Mouse (Mus musculus): Measurements from ENCODE around the gene Shbg.

- TF ChIP-seq POLR2A (IDR thresholded peaks at IDR 0.05; ENCODE audit: control insufficient read depth, low read depth, low read length) (no peak), CTCF (IDR thresholded peaks at IDR 0.05; ENCODE audit: control insufficient read depth, insufficient read depth, insufficient replicate concordance, low read depth, low read length) (no peak)
Observed at GRCm38 (mm10) chr11:69645860-69646259, 28.2 kb upstream of the Shbg start.
